Mouse (Mus musculus): ENCODE measurements around the gene B4galnt4. TPM values are rescaled to one million over a fixed set of nuclear protein-coding genes. Genes with fewer than 3 reads are reported as not detected.

The B4galnt4 gene
- total RNA-seq, 2 experiments from 2014 or later, result 0.26 to 0.54 TPM

Other genes with a start within 250 kb of the B4galnt4 start
- under 1 TPM; 0.76 to 0.97 TPM for gene Zfp941, start 238.9 kb upstream of the B4galnt4 start, total RNA-seq (2021)
- not detected for gene Urah, start 226.1 kb upstream of the B4galnt4 start, total RNA-seq (2021)
- 10 to 100 TPM in 1 of 2 experiments, 1 to 10 TPM in 1; 9.7 to 10.6 TPM for gene Scgb1c1, start 215.6 kb upstream of the B4galnt4 start, total RNA-seq (2021)
- not detected for gene Odf3, start 213.3 kb upstream of the B4galnt4 start, total RNA-seq (2021)
- under 1 TPM in 1 of 2 experiments, not detected in 1; 0.29 TPM for gene Gm45785, start 204.8 kb upstream of the B4galnt4 start, total RNA-seq (2021)
- gene Ric8a, start 204.1 kb upstream of the B4galnt4 start, total RNA-seq (2021), result 10 to 100 TPM; 25.2 to 32.3 TPM
- gene Bet1l, start 203.5 kb upstream of the B4galnt4 start, total RNA-seq (2021), result 10 to 100 TPM; 13.5 to 15.9 TPM
- 100 to 1,000 TPM; 119 to 120 TPM for gene Psmd13, start 179.1 kb upstream of the B4galnt4 start, total RNA-seq (2021)
- 10 to 100 TPM; 45.1 to 49.1 TPM for gene Sirt3, start 178.8 kb upstream of the B4galnt4 start, total RNA-seq (2021)
- 1,000 to 10,000 TPM; 1,034 to 1,156 TPM for gene Cox8b, start 160.7 kb upstream of the B4galnt4 start, total RNA-seq (2021)
- gene Nlrp6, start 140.2 kb upstream of the B4galnt4 start, total RNA-seq (2021), result not detected
- gene Pgghg, start 119.7 kb upstream of the B4galnt4 start, total RNA-seq (2021), result 1 to 10 TPM; 8.4 to 8.7 TPM
- gene Ifitm5, start 110.8 kb upstream of the B4galnt4 start, total RNA-seq (2021), result 1 to 10 TPM in 1 of 2 experiments, under 1 TPM in 1; 0.72 to 1.4 TPM
- gene Gm45717, start 105.2 kb upstream of the B4galnt4 start, total RNA-seq (2021), result not detected
- gene Ifitm2, start 105.1 kb upstream of the B4galnt4 start, total RNA-seq (2021), result 100 to 1,000 TPM; 178 to 182 TPM
- 1 to 10 TPM; 2.6 to 3.0 TPM for gene Ifitm1, start 93.9 kb upstream of the B4galnt4 start, total RNA-seq (2021)
- 10 to 100 TPM; 79.3 to 83.8 TPM for gene Ifitm3, start 50.3 kb upstream of the B4galnt4 start, total RNA-seq (2021)
- gene Ifitm6, start 43.2 kb upstream of the B4galnt4 start, total RNA-seq (2021), result under 1 TPM in 1 of 2 experiments, not detected in 1; 0.56 TPM
- not detected for gene Gm17387, start 32.0 kb upstream of the B4galnt4 start, total RNA-seq (2021)
- gene Pkp3, start 17.1 kb downstream of the B4galnt4 start, total RNA-seq (2021), result under 1 TPM in 1 of 2 experiments, not detected in 1; 0.23 TPM
- 1 to 10 TPM; 3.3 to 4.3 TPM for gene Sigirr, start 39.5 kb downstream of the B4galnt4 start, total RNA-seq (2021)
- gene Ano9, start 56.7 kb downstream of the B4galnt4 start, total RNA-seq (2021), result under 1 TPM in 1 of 2 experiments, not detected in 1; 0.20 TPM
- 10 to 100 TPM; 40.2 to 42.5 TPM for gene Ptdss2, start 61.3 kb downstream of the B4galnt4 start, total RNA-seq (2021)
- gene Rnh1, start 111.8 kb downstream of the B4galnt4 start, total RNA-seq (2021), result 10 to 100 TPM; 73.9 to 84.0 TPM
- gene Hras, start 132.9 kb downstream of the B4galnt4 start, total RNA-seq (2021), result 100 to 1,000 TPM; 105 to 119 TPM
- gene Lrrc56, start 133.1 kb downstream of the B4galnt4 start, total RNA-seq (2021), result 1 to 10 TPM; 4.3 to 4.5 TPM
- not detected for gene Lmntd2, start 153.0 kb downstream of the B4galnt4 start, total RNA-seq (2021)
- gene Rassf7, start 154.8 kb downstream of the B4galnt4 start, total RNA-seq (2021), result 1 to 10 TPM; 4.1 to 6.1 TPM
- 10 to 100 TPM; 44.3 to 52.2 TPM for gene Phrf1, start 167.7 kb downstream of the B4galnt4 start, total RNA-seq (2021)
- 1 to 10 TPM; 1.3 to 1.4 TPM for gene Irf7, start 205.4 kb downstream of the B4galnt4 start, total RNA-seq (2021)
- not detected for gene Cdhr5, start 215.7 kb downstream of the B4galnt4 start, total RNA-seq (2021)
- not detected for gene Sct, start 218.0 kb downstream of the B4galnt4 start, total RNA-seq (2021)
- gene Drd4, start 230.9 kb downstream of the B4galnt4 start, total RNA-seq (2021), result not detected